Mouse (Mus musculus) limb, embryonic 11.5 days (tissue): Measurements from ENCODE around the gene Mettl27. TPM values are rescaled to one million over a fixed set of nuclear protein-coding genes. Genes with fewer than 3 reads are reported as not detected.
A peak's percentile ranks its signal among the peaks of the same experiment; 100 is the strongest.

Source experiments
- ATAC-seq: fragments of 200-750 bp; cut with Nextera tagmentation; 2 replicates; pipeline ENCODE4 v1.8.0; 2017; ENCODE audit warnings: low read depth; ENCODE audit not compliant: insufficient number of reproducible peaks, low FRiP score, low TSS enrichment
- DNase-seq: peaks from one replicate; pipeline ENCODE4 v3.0.0-alpha.2; 2015; ENCODE audit warnings: low spot score
- H3K27ac ChIP-seq: fragments of 300-500 bp; sonication (generic); replicated peaks from 2 replicates; pipeline ENCODE4 v1.5.1; 2014; ENCODE audit warnings: low read depth, mild to moderate bottlenecking, low read length
- H3K27me3 ChIP-seq: fragments of 300-500 bp; sonication (generic); 2 replicates; pipeline ENCODE4 v1.6.1; 2014; ENCODE audit warnings: mild to moderate bottlenecking, low read length, mixed read lengths; ENCODE audit not compliant: control insufficient read depth, insufficient read depth
- H3K36me3 ChIP-seq: fragments of 300-500 bp; sonication (generic); 2 replicates; pipeline ENCODE4 v1.6.1; 2014; ENCODE audit warnings: mild to moderate bottlenecking, low read length, moderate library complexity, mixed read lengths; ENCODE audit not compliant: control insufficient read depth, insufficient read depth
- H3K4me1 ChIP-seq: fragments of 300-500 bp; sonication (generic); 2 replicates; pipeline ENCODE4 v1.6.1; 2014; ENCODE audit warnings: low read length, mixed read lengths; ENCODE audit not compliant: control insufficient read depth, insufficient read depth
- H3K4me2 ChIP-seq: fragments of 300-500 bp; sonication (generic); 2 replicates; pipeline ENCODE4 v1.6.1; 2014; ENCODE audit warnings: low read depth, mild to moderate bottlenecking, moderate library complexity; ENCODE audit not compliant: severe bottlenecking
- H3K4me3 ChIP-seq: fragments of 300-500 bp; sonication (generic); 2 replicates; pipeline ENCODE4 v1.5.1; 2014; ENCODE audit warnings: low read depth, low read length
- H3K9ac ChIP-seq: fragments of 300-500 bp; sonication (generic); 2 replicates; pipeline ENCODE4 v1.6.1; 2014; ENCODE audit warnings: mild to moderate bottlenecking, low read length
- H3K9me3 ChIP-seq: fragments of 300-500 bp; sonication (generic); 2 replicates; pipeline ENCODE4 v1.6.1; 2016; ENCODE audit warnings: low read length; ENCODE audit not compliant: control insufficient read depth
- WGBS: fragments of 180-500 bp; shearing (Covaris S2); extraction: QIAGEN DNeasy Blood & Tissue Kit; methylation state at CpG from one replicate; pipeline ENCODE4 v1.1.7; 2014; 5-methylcytosine and 5-hydroxymethylcytosine counted together
- polyA plus RNA-seq: library from polyadenylated mRNA; unstranded; fragments of >200 nt; fragmentation: Nextera tagmentation; extraction: Ambion mirVana; gene quantifications from 2 replicates; pipeline ENCODE4 v1.2.1, GENCODE M21; 2014

Gene Mettl27
- polyA plus RNA-seq, 1 experiment from 2014 or later, result 17.2 TPM

GRCm38 (mm10) chr5:134896965-134897364 lies 35.2 kb upstream of the Mettl27 start:
- WGBS, result 79% methylated on average over 8 of the region's 8 CpGs
- ATAC-seq (no peak), DNase-seq (no peak)
- H3K36me3 ChIP-seq, result no peaks in the 10 kb centered on the region
- H3K4me3 ChIP-seq, result no peak overlapping the region
- no peak overlapping the region for H3K9ac ChIP-seq
- H3K4me2 ChIP-seq, result no peak overlapping the region
- H3K27ac ChIP-seq, result no peak overlapping the region
- no peaks in the 10 kb centered on the region for H3K9me3 ChIP-seq
- peaks cover 32% of the 10 kb centered on the region for H3K4me1 ChIP-seq
- H3K27me3 ChIP-seq, result no peaks in the 10 kb centered on the region

- H3K27me3 ChIP-seq, result no peaks in the 10 kb centered on the region
- no peak for DNase-seq
- H3K4me2 ChIP-seq, result no peak overlapping the region
- H3K4me3 ChIP-seq, result no peak overlapping the region
- H3K27ac ChIP-seq, result no peak overlapping the region
- ATAC-seq, result no peak
- H3K9me3 ChIP-seq, result no peaks in the 10 kb centered on the region
- H3K36me3 ChIP-seq, result no peaks in the 10 kb centered on the region
- peaks cover 32% of the 10 kb centered on the region for H3K4me1 ChIP-seq
- 74% methylated on average over 17 of the region's 17 CpGs for WGBS
- H3K9ac ChIP-seq, result no peak overlapping the region
These were observed 34.6 kb upstream of the Mettl27 start for GRCm38 (mm10) chr5:134897596-134897995.

GRCm38 (mm10) chr5:134901012-134901643 lies 31.0 kb upstream of the Mettl27 start:
- H3K27me3 ChIP-seq, result no peaks in the 10 kb centered on the region
- H3K4me2 ChIP-seq, result no peak overlapping the region
- peaks cover 16% of the 10 kb centered on the region for H3K4me1 ChIP-seq
- no peak overlapping the region for H3K4me3 ChIP-seq
- WGBS, result 36% methylated on average over 12 of the region's 12 CpGs
- H3K9ac ChIP-seq, result no peak overlapping the region
- H3K36me3 ChIP-seq, result no peaks in the 10 kb centered on the region
- H3K27ac ChIP-seq, result no peak overlapping the region
- ATAC-seq (peak; percentile 70; the same call in 1 of the 2 replicates), DNase-seq (peak; percentile 74)
- H3K9me3 ChIP-seq, result no peaks in the 10 kb centered on the region

GRCm38 (mm10) chr5:134901644-134902027 lies 30.5 kb upstream of the Mettl27 start:
- no peak overlapping the region for H3K9ac ChIP-seq
- H3K4me1 ChIP-seq, result peaks cover 16% of the 10 kb centered on the region
- H3K27ac ChIP-seq, result no peak overlapping the region
- no peak overlapping the region for H3K4me2 ChIP-seq
- WGBS, result 77% methylated on average over 8 of the region's 8 CpGs
- ATAC-seq, result no peak
- no peaks in the 10 kb centered on the region for H3K36me3 ChIP-seq
- H3K4me3 ChIP-seq, result no peak overlapping the region
- DNase-seq, result no peak
- no peaks in the 10 kb centered on the region for H3K27me3 ChIP-seq
- H3K9me3 ChIP-seq, result no peaks in the 10 kb centered on the region

- H3K4me2 ChIP-seq, result no peak within 1 kb of the TSS
- H3K27ac ChIP-seq, result no peak within 1 kb of the TSS
- 76% methylated on average over 6 of the region's 6 CpGs for WGBS
- no peak for DNase-seq
- no peak within 1 kb of the TSS for H3K9ac ChIP-seq
- H3K9me3 ChIP-seq, result no peaks in the 10 kb centered on the region
- ATAC-seq, result no peak
- peaks cover under 1% of the 10 kb centered on the region; the same call in 1 of the 2 replicates for H3K4me1 ChIP-seq
- H3K36me3 ChIP-seq, result no peaks in the 10 kb centered on the region
- H3K4me3 ChIP-seq, result no peak within 1 kb of the TSS
- no peaks in the 10 kb centered on the region for H3K27me3 ChIP-seq
These were observed 25.5 kb upstream of the Mettl27 start, which contains the start of gene Tmem270 for GRCm38 (mm10) chr5:134906633-134907032. TSS of gene Tmem270 (minus strand) at chr5:134906733.

DNA sequence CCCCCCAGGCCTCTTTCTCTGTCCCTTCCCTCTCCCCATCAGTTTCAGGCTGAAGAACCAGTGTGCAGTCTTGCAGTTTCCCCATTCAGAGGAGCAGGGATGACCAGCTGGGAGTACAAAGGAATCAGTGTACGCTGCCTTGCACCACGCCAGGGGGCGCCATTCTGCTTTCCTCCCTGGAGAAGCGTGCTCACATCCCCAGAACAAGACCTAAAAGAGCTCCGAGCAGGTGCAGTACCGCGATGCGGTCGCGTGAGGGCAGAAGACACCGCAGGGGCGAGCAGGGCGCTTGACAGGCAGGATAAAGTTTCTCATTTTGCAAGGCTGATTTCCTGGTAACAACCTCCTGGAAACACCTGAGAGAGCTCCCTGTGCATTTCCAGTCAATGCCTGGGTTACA lies 25.0 kb upstream of the Mettl27 start:
- Histone ChIP-seq H3K9ac (no peak overlapping the region), H3K27ac (no peak overlapping the region), H3K4me3 (no peak overlapping the region), H3K4me2 (no peak overlapping the region), H3K27me3 (no peaks in the 10 kb centered on the region), H3K4me1 (no peaks in the 10 kb centered on the region), H3K9me3 (no peaks in the 10 kb centered on the region), H3K36me3 (no peaks in the 10 kb centered on the region)
- under 1% methylated on average over 13 of the region's 13 CpGs for WGBS
- ATAC-seq, result 0 out of 2 replicates have a peak, but pooled peaks have one; percentile 47
- DNase-seq, result peak; percentile 98

- Histone ChIP-seq H3K4me3 (no peak overlapping the region), H3K9me3 (no peaks in the 10 kb centered on the region), H3K4me1 (no peaks in the 10 kb centered on the region), H3K36me3 (no peaks in the 10 kb centered on the region), H3K27ac (no peak overlapping the region), H3K9ac (no peak overlapping the region), H3K27me3 (no peaks in the 10 kb centered on the region), H3K4me2 (no peak overlapping the region)
- DNase-seq, result no peak
- 90% methylated on average over 2 of the region's 2 CpGs for WGBS
- ATAC-seq, result no peak
These were observed 20.3 kb upstream of the Mettl27 start for GRCm38 (mm10) chr5:134911901-134912300.

GRCm38 (mm10) chr5:134913352-134913751 lies 18.8 kb upstream of the Mettl27 start:
- no peak overlapping the region for H3K9ac ChIP-seq
- H3K27ac ChIP-seq, result no peak overlapping the region
- no peak overlapping the region for H3K4me3 ChIP-seq
- H3K36me3 ChIP-seq, result no peaks in the 10 kb centered on the region
- H3K4me2 ChIP-seq, result no peak overlapping the region
- H3K27me3 ChIP-seq, result no peaks in the 10 kb centered on the region
- WGBS, result 69% methylated on average over 3 of the region's 3 CpGs
- no peaks in the 10 kb centered on the region for H3K4me1 ChIP-seq
- DNase-seq, result no peak
- no peaks in the 10 kb centered on the region for H3K9me3 ChIP-seq
- no peak for ATAC-seq

DNA sequence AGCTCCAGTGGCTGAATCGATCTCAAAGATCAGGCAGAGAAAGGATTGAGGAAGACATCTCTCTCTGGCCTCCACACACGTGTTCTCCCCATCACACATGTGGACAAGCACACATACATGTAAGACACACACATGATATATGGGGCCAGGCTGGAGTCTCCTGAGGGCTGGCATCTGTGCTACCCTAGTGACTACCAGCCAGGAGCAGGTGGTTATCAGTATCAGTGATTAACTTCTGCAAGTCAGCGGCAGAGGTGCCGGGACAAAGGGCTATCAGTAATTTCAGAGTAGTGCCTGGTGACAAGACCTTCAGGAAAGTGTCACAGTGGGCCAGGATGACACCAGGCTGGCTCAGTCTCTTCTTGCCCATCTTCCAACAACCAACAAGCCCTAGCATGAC lies 18.4 kb upstream of the Mettl27 start:
- Histone ChIP-seq H3K27ac (no peak overlapping the region), H3K4me1 (no peaks in the 10 kb centered on the region), H3K27me3 (no peaks in the 10 kb centered on the region), H3K4me2 (no peak overlapping the region), H3K9me3 (no peaks in the 10 kb centered on the region), H3K9ac (no peak overlapping the region; the same call in 1 of the 2 replicates), H3K36me3 (no peaks in the 10 kb centered on the region), H3K4me3 (no peak overlapping the region)
- 88% methylated on average over 4 of the region's 4 CpGs for WGBS
- ATAC-seq, result no peak
- DNase-seq, result no peak
